9 mouse cellular contexts compared by ENCODE assay signal in the genomic region with DNA sequence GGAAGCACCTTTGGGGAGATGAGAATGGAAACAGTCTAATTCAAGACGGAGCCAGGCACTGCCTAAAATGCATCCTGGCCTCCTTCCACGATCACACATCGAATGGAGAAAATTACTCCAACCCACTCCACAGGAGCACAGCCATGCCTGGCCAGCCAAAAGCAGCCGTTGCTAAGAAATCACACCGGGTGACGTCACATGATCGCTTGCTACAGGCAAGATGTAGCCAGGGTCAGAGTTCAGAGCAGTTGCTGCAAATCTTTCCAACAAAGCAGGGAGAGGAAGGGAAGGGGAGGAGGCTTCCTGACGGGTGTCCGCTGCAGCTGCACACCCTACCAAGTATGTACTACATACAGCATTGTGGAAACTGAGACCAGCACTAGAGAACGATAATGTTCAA.
DNase-seq lines count a peak whose midpoint lies in the region; ATAC-seq lines count a peak whose summit lies in the region.
"Had no signal": no experiment of that assay in that cellular context is flagged by ENCODE, and none has a peak within 500 bp of the region (broad histone marks: within the 10 kb centered on the region; RNA-seq: fewer than 3 reads in every experiment).

No protein-coding gene starts in this region.

- DNase-seq in layer of hippocampus, adult 18-20 months (ENCODE audit: low spot score in 2 of 2) = peak; percentile 29 to 37
- no peak for DNase-seq in layer of hippocampus, adult 9-10 months (ENCODE audit: low spot score)
- peak; percentile 86 for DNase-seq in embryo, embryonic 10.5 days (ENCODE audit: low spot score)
- DNase-seq in kidney, postnatal 14 days = peak; percentile 79
- DNase-seq in layer of hippocampus, postnatal 25 days (ENCODE audit: extremely low spot score in 1 of 2, low spot score in 1 of 2) = no peak

- no peak overlapping the region for H3K4me2 ChIP-seq in heart, embryonic 13.5 days
- H3K4me2 ChIP-seq in midbrain, embryonic 16.5 days (ENCODE audit: low read length) = no peak overlapping the region

- no peaks in the 10 kb centered on the region for H3K9me3 ChIP-seq in heart, embryonic 13.5 days
- H3K9me3 ChIP-seq in midbrain, embryonic 16.5 days (replicated peaks; ENCODE audit: control insufficient read depth, low read length, poor library complexity, severe bottlenecking) = no peaks in the 10 kb centered on the region
- H3K9me3 ChIP-seq: megakaryocyte, embryonic 14.5 days had no signal

- ATAC-seq in heart, embryonic 13.5 days (ENCODE audit: extremely low read depth, insufficient number of reproducible peaks, low FRiP score, low TSS enrichment) = no peak
- ATAC-seq in midbrain, embryonic 16.5 days = peak; percentile 16
- no peak for ATAC-seq in granulocyte monocyte progenitor cell, adult 5-6 weeks (replicated peaks; ENCODE audit: poor library complexity, severe bottlenecking)

- H3K36me3 ChIP-seq in heart, embryonic 13.5 days = no peaks in the 10 kb centered on the region
- H3K36me3 ChIP-seq in midbrain, embryonic 16.5 days (ENCODE audit: control insufficient read depth, insufficient read depth, low read length) = no peaks in the 10 kb centered on the region

- H3K9ac ChIP-seq in heart, embryonic 13.5 days = 0 out of 2 replicates have a peak overlapping the region, but pooled peaks have one; percentile 37
- H3K9ac ChIP-seq in midbrain, embryonic 16.5 days (ENCODE audit: low read depth, low read length) = no peak overlapping the region; the same call in 1 of the 2 replicates

- WGBS in heart, embryonic 13.5 days = 50% methylated on average over 10 of the region's 10 CpGs
- 30% methylated on average over 10 of the region's 10 CpGs for WGBS in midbrain, embryonic 16.5 days

- H3K4me3 ChIP-seq in heart, embryonic 13.5 days = no peak overlapping the region
- no peak overlapping the region for H3K4me3 ChIP-seq in midbrain, embryonic 16.5 days (ENCODE audit: low read depth, low read length)
- H3K4me3 ChIP-seq: megakaryocyte, embryonic 14.5 days had no signal

- H3K27ac ChIP-seq in heart, embryonic 13.5 days (replicated peaks) = no peak overlapping the region
- H3K27ac ChIP-seq in midbrain, embryonic 16.5 days (ENCODE audit: low read length) = 0 out of 2 replicates have a peak overlapping the region, but pooled peaks have one; percentile 12

- H3K4me1 ChIP-seq in heart, embryonic 13.5 days = peaks cover 17% of the 10 kb centered on the region
- H3K4me1 ChIP-seq in midbrain, embryonic 16.5 days (ENCODE audit: control insufficient read depth, insufficient read depth, low read length) = peaks cover 43% of the 10 kb centered on the region
- H3K4me1 ChIP-seq: megakaryocyte, embryonic 14.5 days had no signal

- H3K27me3 ChIP-seq in heart, embryonic 13.5 days (replicated peaks) = no peaks in the 10 kb centered on the region
- no peaks in the 10 kb centered on the region for H3K27me3 ChIP-seq in midbrain, embryonic 16.5 days (ENCODE audit: control insufficient read depth, insufficient read depth, low read depth, low read length)

Comparison
In these comparisons a context has a peak if more than half of its experiments do, and no peak if none do; other contexts are left out.
1. DNase-seq: peak in layer of hippocampus, adult 18-20 months (2 of 2), embryo, embryonic 10.5 days (single experiment) and kidney, postnatal 14 days (single experiment); none in layer of hippocampus, adult 9-10 months (single experiment) and layer of hippocampus, postnatal 25 days (0 of 2).